Mouse (Mus musculus) adrenal gland, postnatal 10 days (tissue): ENCODE measurements around the gene Brca2. TPM values are rescaled to one million over a fixed set of nuclear protein-coding genes. Genes with fewer than 3 reads are reported as not detected.
A peak's percentile ranks its signal among the peaks of the same experiment; 100 is the strongest.
"Not testable (repeated sequence)": the region's sequence is repeated elsewhere in the genome, so short reads cannot be mapped to it uniquely, and the experiment has no call there.

Experiments
- DNase-seq: peaks from one replicate; pipeline ENCODE4 v3.0.0; 2021; ENCODE audit warnings: mixed read lengths
- long read RNA-seq, 2 experiments: library from polyadenylated mRNA; stranded (forward); transcript quantifications; one replicate each; pipeline ENCODE4 v2.0.0; 2021
- total RNA-seq, 2 experiments: library from RNA; stranded (reverse); gene quantifications; 2 replicates each; pipeline ENCODE4 v1.2.3; 2021

Gene Brca2
- 10 to 100 TPM; 12.9 to 15.1 TPM for total RNA-seq
- long read RNA-seq, experiment 1, partial matches to known transcripts = 5 of 8 reads
- long read RNA-seq, experiment 1, other reads (novel, unspliced or antisense) = 2 of 8 reads
- long read RNA-seq, experiment 2, partial matches to known transcripts = 0 of 1 reads
- long read RNA-seq, experiment 2, other reads (novel, unspliced or antisense) = 0 of 1 reads

DNA sequence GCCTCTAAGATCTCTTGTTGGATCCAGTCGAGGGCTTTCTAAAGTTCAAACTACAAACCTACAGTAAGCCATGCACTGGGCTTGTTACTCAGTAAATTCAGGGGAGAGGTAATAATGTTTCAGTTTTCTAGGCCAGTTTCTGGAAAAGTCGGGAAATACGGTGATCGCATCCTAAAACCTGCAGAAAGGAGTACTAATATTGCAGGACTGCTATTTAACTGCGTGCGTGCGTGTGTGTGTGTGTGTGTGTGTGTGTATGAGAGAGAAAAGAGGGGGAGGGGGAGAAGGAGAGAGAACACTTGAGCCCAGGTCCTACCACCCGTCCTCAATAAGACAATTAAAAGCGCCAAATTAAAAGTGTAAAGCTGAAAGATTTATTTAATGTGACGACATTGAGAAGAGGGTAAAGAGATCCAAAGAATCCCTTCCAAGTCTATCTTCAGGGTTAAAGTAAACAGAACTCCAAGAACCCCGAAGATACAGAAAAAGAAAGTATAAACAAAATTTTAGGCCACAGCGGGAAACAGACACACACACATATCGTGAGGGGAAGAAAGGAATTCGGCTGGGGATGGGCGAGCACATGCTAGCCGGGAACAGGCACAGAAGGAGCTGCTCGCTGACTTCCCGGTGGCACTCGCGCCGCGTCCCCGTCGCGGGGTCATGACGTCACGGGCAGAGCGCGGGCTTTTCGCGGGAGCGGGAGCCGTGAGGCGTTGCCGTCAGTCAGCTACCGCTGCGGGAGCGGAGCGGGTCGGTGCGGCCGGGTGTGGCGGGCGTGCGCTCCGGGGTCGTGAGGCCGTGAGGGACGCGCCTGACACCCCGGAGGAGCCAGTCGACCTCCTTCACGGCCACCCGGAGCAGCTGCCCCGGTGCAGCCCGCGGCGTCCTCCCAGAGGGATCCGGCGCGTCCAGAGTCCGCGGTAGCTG is at the start of gene Brca2:
Gene Brca2 (plus strand): TSS at position 694 of the 930 bp plus-strand sequence.
- peak; percentile 97 for DNase-seq

DNA sequence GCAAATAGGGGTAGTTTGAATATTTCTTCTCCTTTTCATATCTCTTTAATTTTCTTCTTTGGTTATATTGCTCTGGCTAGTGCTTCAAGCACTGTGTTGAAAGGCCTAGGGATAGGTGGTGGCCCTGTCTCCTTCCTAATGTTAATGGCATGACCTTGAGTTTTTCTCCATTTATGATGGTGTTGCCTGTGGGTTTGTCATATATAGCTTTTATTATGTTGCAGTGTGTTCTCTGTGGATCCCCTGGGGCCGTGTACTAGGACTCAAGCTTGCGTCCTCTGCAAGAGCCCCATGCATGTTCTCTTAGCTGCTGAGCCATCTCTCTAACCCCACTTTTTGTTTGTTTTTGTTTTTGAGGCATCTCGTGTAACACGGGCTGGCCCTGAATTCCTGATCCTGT is 45.1 kb upstream of the Brca2 start:
- DNase-seq = no peak

DNA sequence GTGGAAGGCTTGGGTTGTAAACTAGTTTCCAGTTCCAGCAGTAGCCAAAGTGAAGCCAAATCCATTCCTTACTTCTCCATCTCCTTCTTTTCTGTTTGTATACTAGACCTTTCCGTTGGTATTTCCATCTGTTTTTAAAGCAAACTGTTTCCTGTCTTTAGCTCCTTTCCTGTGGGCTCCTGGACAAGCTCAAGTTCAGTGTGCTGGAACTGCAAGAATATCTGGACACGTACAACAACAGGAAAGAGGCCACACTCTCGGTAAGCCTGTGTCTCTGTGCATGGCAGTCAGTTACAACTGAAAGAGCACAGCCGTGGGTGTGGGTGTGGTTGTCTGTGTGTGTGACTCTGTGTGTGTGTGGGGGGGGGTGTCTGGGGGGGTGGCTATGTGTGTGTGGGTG is 43.8 kb upstream of the Brca2 start:
- no peak for DNase-seq

DNA sequence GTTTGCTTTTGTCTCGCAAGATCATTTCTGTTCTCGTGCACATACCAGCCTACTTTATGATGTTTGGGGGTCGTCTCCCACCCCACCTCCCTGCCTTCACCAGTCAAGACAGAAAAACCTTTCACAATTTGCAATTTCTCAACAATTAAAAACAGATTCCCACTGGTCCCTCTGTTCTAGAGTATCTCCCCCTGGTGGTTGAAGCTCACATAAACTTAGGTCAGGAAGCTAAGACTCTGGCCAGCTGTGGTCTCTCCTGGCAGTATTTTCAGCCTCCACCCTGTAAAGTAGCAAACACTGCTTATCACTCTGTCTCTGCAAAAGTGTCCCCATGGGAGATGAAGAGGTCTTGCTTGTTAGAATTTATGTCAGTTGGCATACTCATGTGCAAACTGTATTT is 37.2 kb upstream of the Brca2 start:
- DNase-seq = peak; percentile 46

DNA sequence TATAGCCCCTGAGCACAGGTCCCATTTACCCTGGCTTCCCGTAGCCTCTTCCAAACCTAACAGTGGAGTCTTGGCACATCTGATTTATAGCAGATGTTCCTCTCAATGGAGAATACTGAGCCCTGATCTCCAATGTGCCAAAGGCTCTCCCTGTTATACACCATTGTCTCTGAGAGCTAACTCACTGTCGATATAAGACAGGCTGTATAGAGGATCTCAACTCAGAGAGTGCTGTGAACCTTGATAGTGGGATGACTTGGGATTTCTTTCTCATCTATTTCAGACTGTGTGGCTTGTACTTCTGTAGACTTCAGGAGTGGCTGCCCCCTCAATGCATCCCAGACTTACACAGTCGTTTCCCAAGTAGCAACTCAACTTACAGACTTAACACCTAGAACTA is 32.1 kb upstream of the Brca2 start:
- DNase-seq = no peak

DNA sequence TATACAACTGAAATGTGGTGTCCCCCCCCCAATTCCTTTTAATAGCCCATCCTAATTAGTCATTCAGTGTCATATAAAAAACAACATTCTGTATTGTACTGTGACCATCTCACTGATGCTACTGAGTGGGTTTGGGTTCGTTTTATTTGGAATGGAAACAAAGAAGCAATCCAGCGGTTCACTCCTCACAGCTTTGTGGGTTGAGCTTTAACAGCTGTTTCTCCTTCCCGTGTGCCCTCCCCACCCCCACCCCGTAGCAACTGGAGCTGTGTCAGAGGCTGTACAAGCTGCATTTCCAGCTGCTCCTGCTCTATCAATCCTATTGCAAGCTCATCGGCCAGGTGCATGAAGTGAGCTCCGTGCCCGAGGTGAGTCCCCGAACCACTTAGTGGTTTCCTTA is 31.6 kb upstream of the Brca2 start:
- no peak for DNase-seq

DNA sequence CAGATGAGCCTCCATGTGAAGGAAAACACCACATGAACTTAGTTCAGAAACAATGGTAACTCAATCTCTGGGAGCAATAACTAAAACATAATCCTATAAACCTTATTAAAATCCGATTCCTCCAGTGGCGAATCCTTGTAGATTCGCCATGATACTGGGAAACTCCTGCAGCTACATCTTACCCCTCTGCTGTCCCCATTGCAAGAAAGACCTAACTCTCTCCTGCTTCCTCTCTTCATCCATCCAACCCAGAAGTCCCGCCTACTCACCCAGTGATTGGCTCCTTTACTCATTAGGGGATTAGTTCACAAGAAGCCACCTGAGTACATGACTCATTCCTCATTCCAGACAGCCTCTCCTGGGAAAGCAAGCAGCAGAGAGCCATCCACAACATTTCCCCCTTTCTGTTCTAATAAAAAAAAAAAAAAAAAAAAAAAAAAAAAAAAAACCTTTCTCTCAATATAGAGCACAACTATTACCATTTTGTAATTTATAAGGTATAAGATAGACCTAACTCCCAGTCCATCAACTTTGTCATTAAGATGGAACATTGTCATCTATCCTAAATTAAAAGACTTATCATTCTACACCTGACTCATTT is 30.8 kb upstream of the Brca2 start:
- not testable (repeated sequence) for DNase-seq

DNA sequence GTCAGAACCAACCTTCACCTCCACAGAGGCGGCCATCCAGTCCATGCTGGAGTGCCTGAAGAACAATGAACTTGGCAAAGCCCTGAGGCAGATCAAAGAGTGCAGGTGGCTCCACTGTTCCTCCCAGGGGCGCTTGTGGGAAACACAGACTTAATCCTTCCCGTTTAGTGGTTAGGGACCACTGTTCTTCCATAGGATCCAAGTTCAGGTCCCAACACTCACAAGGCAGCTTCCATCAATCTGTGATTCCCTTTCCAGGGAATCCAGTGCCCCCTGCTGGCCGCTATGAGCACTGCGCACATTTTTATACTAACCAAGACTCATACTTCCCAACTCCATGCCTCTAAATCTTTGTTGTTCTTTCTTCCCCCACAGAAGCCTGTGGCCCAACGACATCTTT is 26.6 kb upstream of the Brca2 start:
- DNase-seq = peak; percentile 56

DNA sequence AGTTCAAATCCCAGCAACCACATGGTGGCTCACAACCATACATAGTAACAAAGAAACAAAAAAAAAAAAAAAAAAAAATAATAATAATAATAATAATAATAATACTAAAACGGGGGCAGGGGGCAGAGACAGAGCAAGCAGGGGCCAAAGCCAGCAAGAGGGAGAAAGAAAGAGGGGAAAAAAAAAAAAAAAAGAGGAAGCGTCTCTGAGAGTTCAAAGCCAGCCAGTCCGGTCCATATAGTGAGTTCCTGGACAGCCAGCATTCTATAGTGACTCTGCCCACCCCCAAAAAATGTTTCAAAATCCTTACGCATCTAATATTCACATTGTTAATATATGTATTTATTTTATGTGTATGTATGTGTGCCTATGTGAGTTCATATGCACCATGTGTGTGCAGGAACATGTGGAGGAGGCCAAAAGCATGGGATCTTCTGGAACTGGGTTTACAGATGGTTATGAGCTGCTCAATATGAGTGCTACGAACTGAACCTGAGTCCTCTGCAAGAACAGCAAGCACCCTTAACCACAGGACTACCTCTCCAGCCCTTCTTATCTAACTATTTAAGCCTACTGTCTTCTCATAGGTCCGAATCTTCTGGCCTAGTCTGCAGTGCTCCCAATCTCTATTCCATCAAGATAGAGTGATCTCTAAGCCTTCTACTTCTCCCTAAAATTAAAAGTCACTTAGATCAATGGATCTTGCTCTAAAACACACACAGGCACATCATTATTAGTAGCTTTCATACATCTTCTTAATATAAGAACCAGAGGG is 11.8 kb upstream of the Brca2 start:
- no peak for DNase-seq

DNA sequence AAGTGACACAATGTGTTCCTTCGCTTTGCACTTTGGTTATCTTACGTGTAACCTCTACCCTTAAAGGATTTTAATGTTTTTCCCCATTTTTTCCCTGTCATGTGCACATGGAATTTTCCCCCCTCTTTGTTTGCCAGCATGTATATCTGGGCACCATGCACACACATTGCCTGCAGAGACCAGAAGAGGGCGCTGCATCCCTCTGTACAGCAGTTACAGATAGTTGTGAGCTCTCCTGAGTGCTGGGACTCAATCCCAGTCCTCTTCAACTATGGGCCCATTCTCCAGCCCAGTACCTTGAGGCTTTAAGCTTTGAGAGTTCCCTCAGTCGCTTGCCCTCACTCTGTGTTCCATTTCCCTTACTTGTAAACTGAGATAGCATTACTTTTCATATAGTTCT is 9.2 kb upstream of the Brca2 start:
- no peak for DNase-seq

DNA sequence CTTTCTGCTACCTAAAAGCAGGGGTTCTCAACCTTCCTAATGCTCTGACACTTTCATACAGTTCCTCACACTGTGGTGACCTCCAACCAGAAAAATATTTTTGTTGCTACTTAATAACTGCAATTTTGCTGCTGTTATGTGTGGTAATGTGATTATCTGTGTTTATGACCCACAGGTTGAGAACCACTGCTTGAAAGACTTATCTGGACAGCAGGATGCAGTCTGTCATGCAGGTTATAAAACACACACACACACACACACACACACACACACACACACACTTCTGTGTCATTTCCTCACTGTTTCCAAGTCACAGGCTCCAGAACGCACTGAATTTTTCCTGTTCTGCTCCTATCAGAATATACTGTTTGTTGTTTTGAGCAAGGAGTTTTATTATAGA is 8.4 kb upstream of the Brca2 start:
- no peak for DNase-seq

DNA sequence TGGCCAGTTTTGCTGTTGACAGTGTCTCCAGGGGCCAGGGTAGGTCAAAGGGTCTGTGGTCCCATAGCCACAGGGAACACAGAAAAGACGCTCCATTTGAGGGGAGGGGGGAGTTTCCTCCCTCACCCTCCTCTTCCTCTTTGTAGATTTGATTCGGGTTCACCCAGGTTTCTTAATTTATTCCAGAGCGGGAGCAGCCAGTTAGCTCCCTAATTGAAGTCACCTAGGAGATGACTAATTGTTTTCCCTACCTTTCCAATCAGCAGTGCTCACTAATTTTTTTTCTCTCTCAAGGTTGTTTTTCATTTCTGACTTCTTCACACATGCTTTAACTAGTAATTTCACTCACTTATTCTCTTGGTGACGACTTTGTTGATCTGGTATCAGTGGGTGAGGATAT is 4.4 kb upstream of the Brca2 start, which contains the start of gene Zar1l:
Gene Zar1l (minus strand): TSS at position 101 of the 400 bp plus-strand sequence.
- no peak for DNase-seq

DNA sequence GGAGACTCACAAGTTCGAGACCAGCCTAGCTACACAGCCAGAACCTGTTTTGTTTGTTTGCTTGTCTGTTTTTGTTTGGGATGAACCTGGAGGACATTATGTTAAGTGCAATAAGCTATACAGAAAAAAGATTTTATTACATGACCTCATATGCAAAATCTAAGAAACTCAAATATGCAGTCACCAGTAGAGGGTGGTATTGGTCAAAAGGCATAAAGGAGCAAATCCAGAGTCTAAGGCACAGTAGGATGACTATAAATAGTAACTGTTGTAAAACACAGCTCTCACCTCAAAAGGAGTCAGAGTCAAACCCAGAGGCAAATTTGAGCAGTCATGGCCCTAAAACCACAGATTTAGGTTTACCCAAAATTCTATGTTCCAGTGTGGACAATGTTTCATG is 2.9 kb upstream of the Brca2 start:
- no peak for DNase-seq

DNA sequence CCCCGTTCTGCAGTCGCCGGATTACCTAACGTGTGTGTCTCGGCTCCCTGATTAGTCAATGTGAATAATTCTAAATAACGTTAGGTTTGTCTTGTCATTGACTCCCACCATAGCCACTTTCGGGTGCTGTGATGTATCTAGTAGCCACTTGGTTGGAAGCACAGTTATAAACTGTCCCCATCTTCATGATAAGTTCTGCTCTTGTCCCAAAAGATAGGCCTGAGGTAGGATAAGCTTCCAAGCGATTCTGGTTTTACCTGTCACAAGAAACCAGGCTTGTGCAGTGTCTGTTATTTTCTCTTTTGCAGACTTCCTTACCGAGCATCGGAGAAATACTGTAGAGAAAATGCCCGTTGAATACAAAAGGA is 421 bp downstream of the Brca2 start:
- DNase-seq = no peak

DNA sequence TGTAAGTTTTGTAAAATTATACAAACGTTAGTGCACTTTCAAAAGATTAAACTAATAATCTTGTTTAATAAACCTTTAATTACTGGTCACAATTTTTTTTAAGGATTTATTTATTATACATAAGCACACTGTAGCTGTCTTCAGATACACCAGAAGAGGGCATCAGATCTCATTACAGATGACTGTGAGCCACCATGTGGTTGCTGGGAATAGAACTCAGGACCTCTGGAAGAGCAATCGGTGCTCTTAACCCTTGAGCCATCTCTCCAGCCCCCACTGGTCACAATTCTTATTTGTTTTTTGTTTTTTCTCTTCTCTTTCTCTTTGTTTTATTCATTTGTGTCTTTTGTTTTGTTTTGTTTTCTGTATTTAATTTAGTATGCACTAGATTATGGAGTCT is 2.8 kb downstream of the Brca2 start:
- no peak for DNase-seq

DNA sequence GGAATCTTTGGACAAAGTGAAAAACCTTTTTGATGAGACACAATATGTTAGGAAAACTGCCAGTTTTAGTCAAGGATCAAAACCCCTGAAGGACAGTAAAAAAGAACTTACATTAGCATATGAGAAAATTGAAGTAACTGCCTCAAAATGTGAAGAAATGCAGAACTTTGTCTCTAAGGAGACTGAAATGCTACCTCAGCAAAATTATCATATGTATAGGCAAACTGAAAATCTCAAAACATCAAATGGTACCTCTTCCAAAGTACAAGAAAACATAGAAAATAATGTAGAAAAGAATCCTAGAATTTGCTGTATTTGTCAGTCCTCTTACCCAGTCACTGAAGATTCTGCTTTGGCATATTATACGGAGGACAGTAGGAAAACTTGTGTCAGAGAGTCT is 18.9 kb downstream of the Brca2 start:
- no peak for DNase-seq

DNA sequence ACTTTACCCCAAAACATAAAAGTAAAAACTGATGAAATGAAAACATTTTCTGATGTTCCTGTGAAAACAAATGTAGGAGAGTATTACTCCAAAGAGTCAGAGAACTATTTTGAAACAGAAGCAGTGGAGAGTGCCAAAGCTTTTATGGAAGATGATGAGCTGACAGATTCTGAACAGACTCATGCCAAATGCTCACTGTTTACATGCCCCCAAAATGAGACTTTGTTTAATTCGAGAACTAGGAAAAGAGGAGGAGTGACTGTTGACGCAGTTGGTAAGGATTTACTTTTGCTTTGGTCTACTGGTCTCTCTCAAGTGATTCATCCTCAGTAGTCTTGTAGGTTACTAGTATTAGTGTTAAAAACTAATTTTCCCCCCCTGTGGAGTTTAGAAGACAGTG is 20.8 kb downstream of the Brca2 start:
- DNase-seq = no peak

DNA sequence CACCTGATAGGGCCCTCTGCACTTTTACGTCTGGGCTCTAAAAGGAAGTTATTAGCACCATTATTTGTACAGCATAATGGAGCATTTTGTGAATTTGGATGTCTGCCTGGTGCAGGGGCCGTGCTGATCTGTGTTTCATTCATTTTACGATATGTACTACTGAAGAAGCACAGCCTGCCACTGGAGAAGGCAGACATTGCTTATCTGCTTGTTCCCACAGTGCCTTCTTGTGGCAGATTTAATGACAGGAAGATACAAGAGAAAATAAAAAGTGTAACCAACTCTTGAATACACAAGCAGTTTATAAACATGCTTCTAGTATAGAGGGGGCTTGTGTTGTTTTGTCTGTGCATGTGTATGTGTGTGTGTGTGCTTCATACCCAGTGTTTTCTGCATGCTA is 29.2 kb downstream of the Brca2 start:
- no peak for DNase-seq

DNA sequence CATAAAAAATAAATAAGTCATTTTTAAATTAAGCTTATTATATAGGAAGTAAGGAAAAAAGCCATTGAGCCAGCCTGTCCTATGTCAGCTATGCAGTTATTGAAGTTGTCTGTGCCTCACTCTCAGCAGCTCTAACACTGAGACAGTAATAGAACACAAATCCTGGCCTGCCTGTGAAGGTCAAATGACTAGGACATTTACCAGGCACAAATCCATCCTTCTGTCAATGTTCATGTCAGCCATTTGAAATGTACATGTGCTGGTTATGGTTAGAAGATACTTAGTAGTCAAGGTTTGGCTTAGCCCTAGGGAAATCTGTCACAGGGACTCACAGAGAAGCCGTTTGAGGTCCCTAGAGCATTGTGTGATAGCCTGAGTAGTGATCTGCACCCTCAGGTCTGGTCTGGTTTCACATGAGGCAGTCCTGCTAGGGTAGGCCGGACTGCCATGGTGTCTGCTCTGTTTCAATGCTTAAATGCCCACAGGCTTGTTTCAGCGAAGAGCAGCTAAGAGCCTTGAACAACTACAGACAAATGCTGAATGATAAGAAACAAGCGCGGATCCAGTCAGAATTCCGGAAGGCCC is 37.2 kb downstream of the Brca2 start:
- DNase-seq = no peak

DNA sequence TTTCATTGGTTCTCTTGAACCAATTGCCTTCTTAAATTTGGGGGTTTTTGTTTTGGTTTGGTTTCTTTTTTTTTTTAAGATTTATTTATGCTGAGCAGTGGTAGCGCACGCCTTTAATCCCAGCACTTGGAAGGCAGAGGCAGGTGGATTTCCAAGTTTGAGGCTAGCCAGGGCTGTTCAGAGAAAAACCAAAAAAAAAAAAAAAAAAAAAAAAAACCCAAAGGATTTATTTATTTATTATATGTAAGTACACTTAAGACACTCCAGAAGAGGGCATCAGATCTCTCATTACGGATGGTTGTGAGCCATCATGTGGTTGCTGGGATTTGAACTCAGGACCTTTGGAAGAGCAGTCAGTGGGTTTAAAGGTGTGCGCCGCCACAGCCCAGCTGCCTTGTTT is 38.4 kb downstream of the Brca2 start:
- no peak for DNase-seq

DNA sequence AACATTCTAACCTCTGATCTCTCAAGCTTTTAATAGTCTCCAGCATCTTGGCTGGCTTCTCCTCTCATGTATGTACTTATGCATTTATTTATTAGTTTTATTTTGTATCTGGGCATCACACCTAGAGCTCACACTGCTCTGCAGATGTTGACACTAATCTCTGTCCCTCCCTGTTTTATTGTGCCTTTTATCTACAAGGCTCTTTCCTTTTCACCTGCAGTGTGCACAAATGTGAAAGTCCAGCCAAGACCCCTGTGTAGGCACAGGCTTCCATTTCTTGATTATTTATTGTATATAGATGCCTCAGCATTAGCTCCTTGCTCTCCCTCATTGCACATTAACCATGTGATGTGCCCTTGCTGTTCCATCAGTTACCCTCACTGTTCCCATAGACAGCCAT is 38.9 kb downstream of the Brca2 start:
- no peak for DNase-seq

DNA sequence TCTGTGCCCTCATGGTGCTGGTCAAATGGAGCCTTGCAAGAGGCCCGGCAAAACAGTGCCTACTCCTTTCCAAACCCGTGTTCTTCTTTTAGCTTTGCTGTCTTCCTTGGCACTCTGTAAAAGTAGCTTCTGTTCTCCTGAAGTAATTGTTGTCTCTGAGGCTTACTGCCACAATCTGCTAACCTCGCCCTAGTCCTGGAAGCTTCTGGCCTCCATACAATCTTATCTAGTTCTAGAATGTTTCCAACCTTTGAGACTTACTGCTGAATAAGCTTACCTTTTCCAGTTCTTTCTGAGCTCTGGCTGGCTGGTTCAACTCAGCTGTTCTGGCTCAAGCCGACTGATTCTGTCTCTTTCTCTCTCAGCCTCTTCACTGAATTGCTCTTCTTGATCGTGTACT is 39.4 kb downstream of the Brca2 start:
- no peak for DNase-seq
